Mouse (Mus musculus) olfactory bulb, adult 2 months (tissue): ENCODE results near the gene Fam69b.

Source experiments
- CTCF ChIP-seq: fragments of 200-500 bp; IDR thresholded peaks from 2 replicates; pipeline ENCODE4 v1.5.1; 2012; ENCODE audit warnings: low read depth, mild to moderate bottlenecking, low read length, moderate library complexity; ENCODE audit not compliant: insufficient read depth
- POLR2A ChIP-seq: fragments of 200-500 bp; IDR thresholded peaks from 2 replicates; pipeline ENCODE4 v1.6.1; 2012; ENCODE audit warnings: mild to moderate bottlenecking, low read depth, low read length, moderate library complexity; ENCODE audit not compliant: insufficient read depth

GRCm38 (mm10) chr2:26627921-26628739 is at the start of gene Fam69b:
- TF ChIP-seq POLR2A, result 0 out of 2 replicates have a peak, but pooled peaks have one; percentile 54
- TF ChIP-seq CTCF, result no peak
